Mouse (Mus musculus) embryonic fibroblast, embryonic 13.5 days (primary cell): ENCODE measurements around the gene Cacna1s.

Experiments used
- CTCF ChIP-seq: IDR thresholded peaks from 2 replicates; pipeline ENCODE4 v1.5.1; 2011; ENCODE audit warnings: mild to moderate bottlenecking, control low read depth, low read length, moderate library complexity, borderline replicate concordance; ENCODE audit not compliant: insufficient read depth
- POLR2A ChIP-seq: IDR thresholded peaks from 2 replicates; pipeline ENCODE4 v1.6.1; 2011; ENCODE audit warnings: low read depth, mild to moderate bottlenecking, control low read depth, low read length, moderate library complexity

DNA sequence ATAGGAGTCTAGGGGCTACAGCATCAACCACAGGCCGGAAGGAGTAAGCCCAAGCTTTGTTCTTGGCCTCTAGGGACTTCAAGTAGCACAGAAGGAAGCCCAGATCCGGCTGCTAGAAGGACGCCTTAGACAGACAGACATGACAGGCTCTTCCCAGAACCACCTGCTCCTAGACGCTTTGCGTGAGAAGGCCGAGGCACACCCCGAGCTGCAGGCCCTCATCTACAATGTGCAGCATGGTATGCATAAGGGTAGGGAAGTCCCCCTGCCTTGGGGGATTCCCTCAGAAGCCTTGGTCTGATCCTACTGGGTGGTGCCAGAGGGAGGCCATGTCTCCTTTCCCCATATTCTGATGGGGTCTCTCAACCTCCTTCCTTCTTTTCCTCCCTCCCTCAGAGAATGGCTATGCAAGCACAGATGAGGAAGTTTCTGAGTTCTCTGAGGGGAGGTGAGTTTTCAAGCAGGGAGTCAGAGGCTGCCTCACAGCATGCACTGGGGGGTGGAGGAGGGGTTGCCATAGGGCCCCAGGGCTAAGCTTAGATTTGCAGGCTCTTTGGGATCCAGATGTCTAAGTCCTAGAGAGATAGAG is 108.9 kb downstream of the Cacna1s start:
- TF ChIP-seq POLR2A (no peak), CTCF (no peak)
